Mouse (Mus musculus): ENCODE data around the gene Trim6.
"Not testable (repeated sequence)": the region's sequence is repeated elsewhere in the genome, so short reads cannot be mapped to it uniquely, and the experiment has no call there.

DNA sequence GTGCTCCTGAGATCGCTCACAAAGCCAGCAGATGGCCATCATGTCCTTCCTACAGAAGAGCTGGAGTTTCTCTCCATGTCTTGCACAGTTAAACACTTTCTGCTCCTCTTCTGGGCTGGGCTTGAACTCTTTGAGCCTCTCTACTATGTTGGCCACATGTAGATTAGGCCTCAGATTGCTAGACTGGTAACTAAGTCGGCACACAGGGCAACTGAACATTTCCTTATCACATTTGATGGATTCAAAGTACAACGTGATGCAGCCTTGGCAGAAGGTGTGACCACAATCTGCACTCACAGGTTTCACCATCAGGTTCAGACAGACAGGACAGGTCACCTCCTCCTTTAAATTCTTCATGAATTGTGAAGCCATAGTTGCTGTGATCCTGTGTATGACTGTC is 60.8 kb downstream of the Trim6 start:
- TF ChIP-seq CTCF (IDR thresholded peaks at IDR 0.05; ENCODE audit: extremely low read depth, insufficient read depth, insufficient read length, insufficient replicate concordance); POLR2A (IDR thresholded peaks at IDR 0.05; ENCODE audit: low read depth, low read length): not testable (repeated sequence)
